Mouse (Mus musculus) T-cell, adult 66 days (primary cell): ENCODE results near the gene Sftpa1. TPM values are rescaled to one million over a fixed set of nuclear protein-coding genes. Genes with fewer than 3 reads are reported as not detected.

ENCODE experiments used
- total RNA-seq, 2 experiments: library from RNA; stranded (reverse); gene quantifications; 3 replicates in 1 of 2; 4 replicates in 1 of 2; pipeline ENCODE4 v1.2.4; 2023

Gene Sftpa1
- not detected for total RNA-seq

DNA sequence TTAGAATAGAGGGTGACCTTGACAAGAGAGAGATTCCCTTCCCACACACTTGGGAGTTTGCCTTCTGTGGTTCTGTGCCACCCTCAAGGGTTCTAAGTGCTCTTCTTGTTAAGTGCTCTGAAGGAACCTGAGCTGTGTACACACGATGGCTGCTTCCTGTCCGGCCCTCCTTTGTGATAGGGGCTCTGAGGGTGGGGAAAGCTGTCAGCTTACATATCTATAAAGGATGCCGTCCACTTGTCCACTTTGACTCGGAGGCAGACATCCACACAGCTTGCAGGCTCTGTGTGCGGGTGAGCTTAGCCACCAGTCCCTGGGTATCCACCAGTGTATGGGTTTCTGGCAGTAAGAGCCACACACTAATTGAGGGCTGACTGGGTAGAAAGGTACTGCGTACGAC, at the start of gene Sftpa1:
Gene Sftpa1, plus strand, starts transcription at position 243 of the 400 bp plus-strand sequence.

DNA sequence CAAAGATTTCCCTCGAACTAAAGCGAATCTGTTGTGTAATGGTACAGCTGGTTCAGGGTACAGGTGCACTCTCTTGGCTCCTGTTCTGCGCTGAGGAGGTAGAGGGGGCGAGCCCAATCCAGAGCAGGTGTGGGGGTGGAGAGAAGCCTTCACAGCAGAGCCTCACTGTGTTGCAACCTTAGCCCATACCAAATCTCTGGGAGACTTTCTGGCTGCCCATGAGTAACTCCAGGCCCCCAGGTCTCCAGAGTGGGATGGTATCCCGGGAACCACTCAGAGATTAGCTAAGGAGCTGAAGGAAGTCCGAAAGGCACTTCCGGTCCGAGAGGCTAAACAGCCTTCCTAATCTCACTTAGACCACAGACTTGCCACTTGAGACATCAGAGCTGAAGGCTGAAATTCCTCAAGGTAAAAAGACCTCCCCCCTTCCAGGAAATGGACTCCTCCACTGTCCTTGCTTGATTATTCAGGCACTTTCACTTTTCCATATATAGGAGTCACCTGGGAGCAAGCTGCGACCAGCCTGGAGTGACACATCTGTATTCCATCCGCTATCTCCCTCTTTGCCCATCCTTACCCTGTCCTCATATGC, 26.6 kb upstream of the Sftpa1 start, which contains the start of gene Mat1a:
Gene Mat1a, plus strand, starts transcription at position 183 of the 592 bp plus-strand sequence.

DNA sequence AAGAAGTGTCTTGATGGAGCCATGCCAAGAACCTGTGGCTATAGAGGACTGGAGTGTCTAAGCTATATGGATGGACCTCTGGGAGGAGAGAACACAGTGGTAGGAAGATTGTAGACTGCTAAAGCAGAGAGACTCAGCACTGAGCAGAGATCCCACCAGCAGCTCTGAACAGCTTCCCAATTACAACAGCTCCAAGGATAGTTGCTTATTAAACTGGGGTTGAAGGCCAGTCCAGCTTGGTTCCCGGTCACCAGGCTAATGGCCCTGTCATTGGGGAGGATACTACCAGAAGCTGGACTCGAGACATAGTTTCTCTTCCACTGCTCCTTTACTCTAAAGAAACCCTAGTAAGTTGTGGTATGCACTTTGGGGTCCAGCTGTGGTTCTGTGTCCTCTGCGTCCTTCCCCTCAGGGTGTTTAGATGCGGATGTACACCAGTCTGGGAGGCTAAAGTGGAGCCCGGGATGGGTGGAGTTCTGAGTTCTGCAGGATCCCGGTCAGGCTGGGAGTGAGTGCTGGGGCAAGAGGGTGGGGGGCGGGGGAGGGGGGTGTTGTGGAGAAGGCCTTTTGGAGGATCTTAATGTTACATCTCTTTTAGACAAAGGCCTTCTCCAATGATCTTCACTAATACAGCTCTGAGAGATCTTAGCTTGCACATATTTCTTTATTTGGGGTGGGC, 19.8 kb downstream of the Sftpa1 start, which contains the start of gene Mbl1:
Gene Mbl1, plus strand, starts transcription at position 239 of the 679 bp plus-strand sequence.

DNA sequence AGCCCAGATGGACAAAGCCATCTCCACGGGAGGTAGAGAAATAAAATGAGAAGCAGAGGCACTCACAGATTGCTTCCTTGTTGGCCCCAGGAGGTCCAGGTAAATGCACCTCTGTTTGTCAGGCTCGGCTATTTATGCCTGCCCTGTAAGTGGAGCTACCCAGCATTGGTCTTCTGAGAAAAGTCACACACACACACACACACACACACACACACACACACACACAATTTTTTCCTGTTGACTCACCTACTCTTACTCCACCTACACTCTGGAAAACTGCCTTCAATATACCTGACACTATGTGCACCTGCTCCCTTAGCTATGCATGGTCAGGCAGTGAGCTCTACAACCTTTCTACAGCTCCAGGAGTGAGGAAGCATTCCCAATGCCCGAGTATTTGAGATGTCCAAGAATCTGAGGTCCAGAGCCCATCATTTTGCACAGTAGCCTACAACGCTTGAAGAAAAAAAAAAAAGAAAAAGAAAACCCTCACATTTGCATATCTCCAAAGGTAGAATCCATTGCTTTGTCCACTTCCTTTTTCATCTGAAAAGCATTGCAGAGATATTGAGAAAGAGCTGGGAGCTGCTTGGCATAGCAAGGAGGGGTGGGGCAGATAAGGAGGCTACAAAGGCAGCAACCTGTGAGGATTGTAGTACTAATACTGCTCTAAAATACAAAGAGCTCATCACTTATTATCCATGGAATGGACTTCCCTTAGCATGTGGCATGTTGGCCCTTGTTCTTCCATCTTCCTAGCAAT, 53.7 kb downstream of the Sftpa1 start, which contains the start of gene Sftpd:
Gene Sftpd, minus strand, starts transcription at position 91 of the 763 bp plus-strand sequence.

Other genes with a start within 250 kb of the Sftpa1 start
- gene Sh2d4b, start 238.5 kb upstream of the Sftpa1 start, total RNA-seq = 10 to 100 TPM; 18.9 to 22.1 TPM
- gene Tspan14, start 165.0 kb upstream of the Sftpa1 start, total RNA-seq = 100 to 1,000 TPM in 1 of 2 experiments, 10 to 100 TPM in 1; 98.0 to 114 TPM
- 10 to 100 TPM in 1 of 2 experiments, 1 to 10 TPM in 1; 6.7 to 10.1 TPM for gene Fam213a, start 118.0 kb upstream of the Sftpa1 start, total RNA-seq
- not detected for gene Dydc2, start 62.6 kb upstream of the Sftpa1 start, total RNA-seq
- gene Dydc1, start 58.9 kb upstream of the Sftpa1 start, total RNA-seq = not detected
- not detected for gene Mat1a, start 26.7 kb upstream of the Sftpa1 start, total RNA-seq
- gene Mbl1, start 19.7 kb downstream of the Sftpa1 start, total RNA-seq = not detected
- gene Sftpd, start 53.4 kb downstream of the Sftpa1 start, total RNA-seq = not detected
- gene Gm2832, start 147.0 kb downstream of the Sftpa1 start, total RNA-seq = not detected
- not detected for gene Gm5798, start 216.8 kb downstream of the Sftpa1 start, total RNA-seq